Mouse (Mus musculus) layer of hippocampus, adult 2 months (tissue): ENCODE data around the gene Gm49318. TPM values are rescaled to one million over a fixed set of nuclear protein-coding genes. Genes with fewer than 3 reads are reported as not detected.
A peak's percentile ranks its signal among the peaks of the same experiment; 100 is the strongest.

Experiments
- DNase-seq, 2 experiments: peaks; one replicate each; pipeline ENCODE4 v3.0.0; 2022; ENCODE audit warnings: low spot score in 2 of 2
- H3K27ac ChIP-seq: fragments of 200-600 bp; 2 replicates; pipeline ENCODE4 v1.8.1; 2022
- H3K4me3 ChIP-seq: fragments of 200-600 bp; 2 replicates; pipeline ENCODE4 v1.8.1; 2022; ENCODE audit warnings: mild to moderate bottlenecking
- CTCF ChIP-seq: fragments of 200-600 bp; conservative IDR thresholded peaks from 2 replicates; pipeline ENCODE4 v1.8.1; 2022; ENCODE audit warnings: antibody characterized with exemption, mild to moderate bottlenecking, moderate library complexity
- long read RNA-seq, 2 experiments: library from polyadenylated mRNA; stranded (forward); transcript quantifications; one replicate each; pipeline ENCODE4 v2.0.0; 2021; ENCODE audit warnings: borderline mapping rate in 2 of 2
- total RNA-seq, 2 experiments: library from RNA; stranded (reverse); gene quantifications; 2 replicates each; pipeline ENCODE4 v1.2.3; 2021

The Gm49318 gene
- 1 to 10 TPM; 2.2 to 6.3 TPM for total RNA-seq
- long read RNA-seq, experiment 1, partial matches to known transcripts = 0 of 3 reads
- long read RNA-seq, experiment 1, other reads (novel, unspliced or antisense) = 3 of 3 reads
- long read RNA-seq, experiment 2, partial matches to known transcripts = 0 of 5 reads
- long read RNA-seq, experiment 2, other reads (novel, unspliced or antisense) = 5 of 5 reads

DNA sequence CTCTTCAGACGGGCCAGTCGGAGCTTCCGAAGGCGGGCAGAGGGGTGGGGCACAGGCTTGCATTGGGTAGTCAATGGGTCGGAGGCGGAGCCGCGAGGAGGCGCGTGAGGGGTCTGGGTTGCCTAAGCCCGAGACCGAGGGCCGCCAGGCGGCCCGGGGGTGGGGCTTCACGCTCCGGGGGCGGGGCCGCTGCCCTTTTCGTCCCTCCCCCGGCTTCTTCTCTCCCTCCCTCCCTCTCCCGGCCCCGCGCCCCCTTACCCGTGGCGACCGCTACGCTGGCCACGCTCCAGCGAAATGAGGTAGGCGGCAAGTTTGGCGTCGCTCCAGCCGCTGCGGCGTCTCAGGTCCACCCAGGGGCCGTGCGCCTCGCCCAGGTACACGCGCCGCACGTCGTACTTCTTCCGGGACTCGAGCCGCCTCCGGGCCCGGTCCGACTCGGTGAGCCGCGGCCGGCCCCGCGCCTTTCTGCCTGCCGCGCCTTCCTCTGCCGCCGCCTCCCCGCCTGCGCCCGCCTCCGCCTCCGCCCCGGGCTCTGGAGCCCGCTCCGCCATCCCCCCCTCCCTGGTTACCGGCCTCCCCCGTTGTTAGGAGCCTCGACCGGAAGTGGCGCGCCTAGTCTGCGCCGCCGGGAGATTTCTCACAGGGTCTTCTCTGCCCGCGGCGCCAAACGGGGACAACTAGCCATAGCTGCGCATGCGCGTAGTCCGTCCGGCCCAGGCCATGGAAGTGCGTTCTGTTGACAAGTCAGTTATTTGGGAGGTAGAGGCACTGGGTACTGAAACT, at the start of gene Gm49318, which contains the start of gene Zfp653:
Gene Gm49318 (minus strand): TSS at position 469 of the 783 bp plus-strand sequence.
Gene Zfp653 (minus strand): TSS at position 586 of the 783 bp plus-strand sequence.
- Histone ChIP-seq H3K27ac (peak within 1 kb of the TSS; percentile 99), H3K4me3 (peak within 1 kb of the TSS; percentile 75)
- peak; percentile 43 for TF ChIP-seq CTCF
- peak; percentile 96 to 97 for DNase-seq

DNA sequence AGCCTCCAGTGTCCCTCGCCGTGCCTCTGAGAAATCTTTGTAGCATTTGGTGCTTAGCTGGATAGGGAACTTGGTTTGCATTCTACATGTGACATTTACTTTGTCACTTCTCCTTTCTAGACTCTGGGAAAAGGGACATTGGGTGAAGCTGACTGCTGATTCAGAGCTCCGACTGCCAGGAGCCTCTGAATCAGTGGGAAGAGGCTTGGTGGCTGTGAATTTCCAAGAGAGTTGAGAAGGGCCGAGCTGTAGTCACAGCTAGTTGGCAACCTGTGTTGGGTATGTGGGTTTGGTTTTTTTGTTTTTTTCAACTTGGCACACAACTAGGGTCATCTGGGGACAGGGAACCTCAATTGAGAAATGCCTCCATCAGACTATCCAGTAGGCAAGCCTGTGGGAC, 48.5 kb upstream of the Gm49318 start:
- H3K4me3 ChIP-seq = no peak overlapping the region
- peak in 1 of 2 experiments; percentile 29 for DNase-seq
- peak overlapping the region; percentile 55; the same call in 1 of the 2 replicates for H3K27ac ChIP-seq
- TF ChIP-seq CTCF = no peak

DNA sequence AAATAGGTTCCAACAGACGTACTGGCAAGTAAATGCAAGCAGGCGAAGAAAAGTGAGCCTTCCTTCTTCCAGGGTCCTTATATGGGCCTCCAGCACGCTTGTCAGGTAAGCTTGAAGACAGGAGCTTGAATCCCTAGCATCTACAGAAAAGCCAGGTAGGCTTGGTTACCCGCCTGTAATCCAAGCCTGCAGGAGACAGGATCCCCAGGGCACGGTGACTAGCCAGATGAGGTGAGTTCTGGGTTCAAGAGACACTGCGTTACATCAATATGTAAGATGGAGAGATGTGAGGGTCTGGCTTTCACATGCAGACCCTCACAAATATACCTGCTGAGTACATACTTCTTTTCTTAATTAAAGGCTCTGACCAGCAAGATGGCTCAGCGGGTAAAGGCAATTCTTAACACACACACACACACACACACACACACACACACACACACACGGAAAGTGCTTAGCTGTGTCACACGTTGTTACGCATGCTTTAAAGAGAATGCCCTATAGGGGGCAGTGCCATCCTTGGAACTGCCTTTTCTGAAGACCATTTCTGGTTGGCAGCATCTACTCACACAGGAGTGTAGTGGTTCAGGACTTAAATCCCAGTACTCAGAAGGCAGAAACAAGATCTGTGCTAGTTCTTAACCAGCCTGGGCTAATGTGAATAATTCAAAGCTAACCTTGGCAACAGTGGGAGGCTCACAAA, 46.8 kb upstream of the Gm49318 start:
- DNase-seq = peak; percentile 42 to 55
- TF ChIP-seq CTCF = peak; percentile 68
- Histone ChIP-seq H3K4me3 (peak overlapping the region; percentile 76), H3K27ac (peak overlapping the region; percentile 96)

DNA sequence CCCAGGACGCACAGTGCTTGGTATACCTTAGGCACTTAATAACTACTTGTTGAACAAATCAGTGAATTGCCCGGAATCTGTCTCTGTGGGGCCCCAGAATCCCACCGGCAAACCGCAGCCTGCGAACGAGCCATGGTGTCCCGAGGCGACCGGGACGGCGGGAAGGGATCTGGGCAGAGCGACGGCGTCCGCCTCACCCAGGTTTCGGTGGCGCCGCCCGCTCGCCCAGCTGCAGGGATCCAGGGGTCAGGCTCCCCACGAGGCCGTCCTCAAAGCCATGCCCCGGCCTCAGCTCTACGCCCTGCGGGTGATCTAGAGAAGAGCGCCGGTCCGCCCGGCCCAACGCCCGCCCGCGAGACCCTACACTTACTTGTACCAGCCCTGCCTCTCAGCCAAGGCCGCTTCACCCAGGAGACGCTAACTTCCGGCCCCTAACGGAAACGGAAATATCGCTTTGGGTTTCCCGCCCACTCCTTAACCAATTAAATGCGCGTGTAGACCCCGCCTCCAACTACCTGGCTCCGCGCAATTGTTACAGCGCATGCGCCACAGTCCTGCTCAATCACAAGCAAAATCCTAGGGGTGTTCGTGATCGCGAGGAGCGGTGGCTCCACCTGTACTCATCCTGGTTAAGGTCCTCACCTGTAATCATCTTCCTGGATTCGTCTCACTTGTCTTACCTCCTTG, 45.8 kb upstream of the Gm49318 start, which contains the start of gene Elof1:
Gene Elof1 (minus strand): TSS at position 433 of the 687 bp plus-strand sequence.
- Histone ChIP-seq H3K4me3 (peak within 1 kb of the TSS; percentile 76), H3K27ac (peak within 1 kb of the TSS; percentile 96)
- TF ChIP-seq CTCF = peak; percentile 41
- DNase-seq = peak; percentile 91 to 96

DNA sequence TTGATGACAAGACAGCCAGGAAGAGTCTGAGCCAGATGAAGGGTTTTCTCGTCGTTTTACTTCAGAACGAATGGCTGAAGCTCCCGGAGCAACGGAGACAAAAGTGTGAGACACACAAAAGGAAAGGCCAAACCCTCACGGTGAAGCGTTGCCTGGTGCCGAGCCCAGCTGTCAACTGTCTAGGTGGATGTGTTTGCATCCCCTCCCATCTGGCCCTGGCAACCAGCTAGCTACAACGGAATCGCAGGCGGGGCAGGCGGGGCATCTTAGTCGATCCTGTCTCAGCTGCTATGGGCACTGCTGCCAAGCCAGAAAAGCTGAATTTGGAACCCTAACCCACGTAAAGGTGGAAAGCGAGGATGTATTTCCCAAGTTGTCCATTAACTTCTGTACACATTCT, 45.0 kb upstream of the Gm49318 start:
- no peak for DNase-seq

DNA sequence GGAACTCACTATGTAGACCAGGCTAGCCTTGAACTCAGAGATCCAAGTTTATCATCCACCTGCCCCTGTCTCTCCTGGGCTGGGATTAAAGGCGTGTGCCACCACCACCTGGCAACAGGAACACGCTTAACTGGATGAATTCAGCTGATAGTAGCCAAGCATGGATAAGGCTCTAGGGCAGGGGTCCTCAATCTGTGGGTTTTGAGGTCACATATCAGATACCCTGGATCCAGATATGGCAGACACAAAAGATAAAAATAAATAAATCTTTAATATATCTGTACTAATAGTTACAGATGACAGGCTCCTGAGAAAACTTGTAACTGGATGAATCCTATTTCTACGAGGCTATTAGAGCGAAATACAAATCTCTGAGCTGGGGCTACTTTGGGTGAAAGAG, 44.6 kb upstream of the Gm49318 start:
- H3K4me3 ChIP-seq = peak overlapping the region; percentile 76
- DNase-seq = no peak
- no peak for TF ChIP-seq CTCF
- no peak overlapping the region for H3K27ac ChIP-seq

More for the DNA sequence above, 45.0 kb upstream of the Gm49318 start:
- no peak overlapping the region for H3K27ac ChIP-seq
- no peak for TF ChIP-seq CTCF
- H3K4me3 ChIP-seq = peak overlapping the region; percentile 76

DNA sequence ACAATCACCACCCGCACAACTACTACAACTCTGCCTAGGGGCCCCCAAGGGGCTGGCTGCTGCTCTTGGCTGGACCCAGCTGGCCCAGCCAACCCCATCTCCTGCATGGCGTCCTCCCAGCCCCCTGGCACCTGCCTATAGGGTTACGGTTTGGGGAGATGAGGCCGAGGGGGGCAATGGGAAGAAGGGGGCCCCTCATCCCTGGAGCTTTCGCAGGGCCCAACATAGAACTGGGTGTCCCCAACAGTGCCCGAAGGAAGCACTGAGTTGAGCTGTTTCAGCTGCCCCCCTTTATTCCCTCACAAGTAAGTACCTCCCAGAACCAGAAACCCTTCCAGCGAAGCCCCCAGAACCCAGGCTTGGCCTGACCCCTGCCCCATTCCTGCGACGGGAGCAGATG, 37.1 kb upstream of the Gm49318 start:
- DNase-seq = no peak
- Histone ChIP-seq H3K27ac (no peak overlapping the region), H3K4me3 (no peak overlapping the region)
- TF ChIP-seq CTCF = no peak

DNA sequence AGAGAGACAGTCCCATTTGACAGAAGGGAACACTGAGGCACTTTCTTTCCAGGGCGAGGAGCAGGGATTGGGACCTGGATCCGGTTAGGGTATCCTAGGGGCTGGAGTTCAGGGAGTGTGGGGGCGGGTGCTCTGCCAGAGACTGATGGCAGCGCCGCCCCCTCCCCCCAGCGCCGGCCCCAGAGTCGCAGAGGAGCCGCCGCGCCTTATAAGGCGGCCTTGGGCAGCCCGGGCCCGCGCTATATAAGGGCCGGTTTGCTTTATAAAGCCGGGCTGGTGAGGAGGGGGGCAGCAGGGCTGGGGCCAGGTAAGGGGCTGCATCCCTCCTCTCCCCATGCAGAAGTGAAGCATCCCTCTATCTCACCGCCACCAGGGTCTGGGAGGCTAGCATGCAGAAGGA, 28.9 kb upstream of the Gm49318 start:
- TF ChIP-seq CTCF = no peak
- DNase-seq = no peak
- Histone ChIP-seq H3K4me3 (no peak overlapping the region), H3K27ac (no peak overlapping the region)

DNA sequence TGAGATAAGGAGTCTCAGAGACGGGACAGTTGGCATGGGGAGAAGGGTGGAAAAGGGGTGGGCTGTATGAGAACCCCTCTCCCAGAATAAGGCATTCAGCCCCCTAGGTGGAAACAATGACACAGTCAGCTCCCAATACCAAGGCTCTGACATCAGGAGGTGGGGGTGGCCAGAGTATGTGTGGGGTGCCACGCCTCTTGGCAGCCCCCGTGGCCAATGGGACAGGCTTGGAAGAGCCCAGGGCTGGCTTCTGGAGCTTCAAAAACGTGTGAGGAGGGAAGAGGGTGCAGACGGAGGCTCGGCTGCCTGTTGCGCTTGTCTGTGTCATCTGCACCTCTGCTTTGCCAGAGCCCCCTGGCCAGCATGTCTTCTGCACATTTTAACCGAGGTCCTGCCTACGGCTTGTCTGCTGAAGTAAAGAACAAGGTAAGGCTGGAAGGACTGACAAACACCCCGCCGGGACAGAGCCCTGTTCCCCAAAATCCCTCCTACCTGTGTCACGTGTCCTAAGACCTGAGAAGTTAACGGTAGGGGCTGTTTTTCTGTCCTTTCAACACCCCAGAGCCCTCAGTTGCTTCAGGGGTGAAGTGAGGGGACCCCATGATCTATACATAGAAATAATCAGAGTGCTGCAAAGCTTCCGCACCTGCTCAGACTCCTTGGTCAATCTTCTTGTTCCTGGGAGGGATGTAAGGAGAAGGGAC, 28.1 kb upstream of the Gm49318 start, which contains the start of gene Cnn1:
Gene Cnn1 (plus strand): TSS at position 224 of the 704 bp plus-strand sequence.
- TF ChIP-seq CTCF = no peak
- Histone ChIP-seq H3K27ac (no peak within 1 kb of the TSS), H3K4me3 (no peak within 1 kb of the TSS)
- DNase-seq = no peak

DNA sequence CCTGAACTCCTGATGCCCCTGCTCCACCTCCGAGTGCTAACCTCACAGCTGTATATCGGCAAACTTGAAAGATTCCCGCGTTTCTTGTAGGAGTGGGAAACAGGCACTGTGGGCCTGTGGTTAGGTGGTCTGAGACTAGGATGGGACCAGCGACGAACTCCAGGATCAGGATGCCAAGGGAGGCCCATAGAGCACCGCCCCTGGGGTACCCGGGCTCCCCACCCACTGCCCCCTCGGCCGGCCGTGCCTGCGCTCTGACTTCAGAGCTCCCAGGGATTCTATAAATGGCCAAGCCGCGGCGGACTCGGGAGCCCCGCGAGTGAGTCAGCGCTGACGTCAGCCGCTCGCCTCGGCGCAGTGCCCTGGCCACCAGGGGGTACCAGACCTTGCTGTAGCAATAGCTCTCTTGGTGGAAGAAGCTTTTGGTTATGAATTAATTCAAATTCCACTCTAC, 24.8 kb upstream of the Gm49318 start:
- DNase-seq = peak; percentile 51 to 76
- TF ChIP-seq CTCF = peak; percentile 85
- Histone ChIP-seq H3K4me3 (peak overlapping the region; percentile 46), H3K27ac (no peak overlapping the region)

DNA sequence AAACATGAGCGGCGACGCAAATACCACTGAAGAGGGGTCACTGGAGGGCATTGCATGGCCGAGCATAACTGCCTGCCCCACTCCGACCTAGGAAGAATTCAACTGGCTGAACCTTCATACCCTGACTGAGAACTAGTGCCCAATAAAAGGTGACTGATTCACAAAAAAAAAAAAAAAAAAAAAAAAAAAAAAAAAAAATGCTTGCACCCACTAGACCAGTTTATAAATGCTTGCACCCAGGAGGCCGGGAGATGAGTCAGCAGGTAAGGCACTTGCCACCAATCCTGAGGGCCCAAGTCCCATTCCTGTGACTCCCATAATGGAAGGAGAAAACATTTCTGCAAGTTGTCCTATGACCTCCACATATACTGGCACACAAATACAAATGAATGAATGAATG, 21.7 kb upstream of the Gm49318 start:
- DNase-seq = no peak
- Histone ChIP-seq H3K4me3 (no peak overlapping the region), H3K27ac (no peak overlapping the region)
- TF ChIP-seq CTCF = no peak

DNA sequence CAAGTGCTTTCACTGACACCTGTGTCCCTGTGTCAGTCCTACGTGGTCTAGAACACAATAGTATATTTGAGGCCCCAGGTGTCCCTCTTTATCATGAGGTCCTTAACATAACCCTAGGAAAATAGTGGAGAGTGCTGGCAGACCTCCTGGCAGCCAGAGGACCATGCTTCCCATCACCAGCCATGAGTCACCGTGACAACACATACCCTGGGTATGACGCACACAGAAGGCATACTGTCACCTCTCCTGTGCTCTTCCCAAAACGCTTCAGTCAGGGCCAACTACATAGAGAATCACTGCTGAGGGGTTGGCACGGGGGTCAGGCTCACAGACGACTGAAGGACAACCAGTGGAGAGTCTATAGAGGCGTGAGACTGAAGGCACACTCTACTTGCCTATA, 18.9 kb upstream of the Gm49318 start:
- DNase-seq = no peak
- Histone ChIP-seq H3K4me3 (no peak overlapping the region), H3K27ac (no peak overlapping the region)
- no peak for TF ChIP-seq CTCF
